8 mouse cellular contexts compared by ENCODE assay signal in the genomic region with DNA sequence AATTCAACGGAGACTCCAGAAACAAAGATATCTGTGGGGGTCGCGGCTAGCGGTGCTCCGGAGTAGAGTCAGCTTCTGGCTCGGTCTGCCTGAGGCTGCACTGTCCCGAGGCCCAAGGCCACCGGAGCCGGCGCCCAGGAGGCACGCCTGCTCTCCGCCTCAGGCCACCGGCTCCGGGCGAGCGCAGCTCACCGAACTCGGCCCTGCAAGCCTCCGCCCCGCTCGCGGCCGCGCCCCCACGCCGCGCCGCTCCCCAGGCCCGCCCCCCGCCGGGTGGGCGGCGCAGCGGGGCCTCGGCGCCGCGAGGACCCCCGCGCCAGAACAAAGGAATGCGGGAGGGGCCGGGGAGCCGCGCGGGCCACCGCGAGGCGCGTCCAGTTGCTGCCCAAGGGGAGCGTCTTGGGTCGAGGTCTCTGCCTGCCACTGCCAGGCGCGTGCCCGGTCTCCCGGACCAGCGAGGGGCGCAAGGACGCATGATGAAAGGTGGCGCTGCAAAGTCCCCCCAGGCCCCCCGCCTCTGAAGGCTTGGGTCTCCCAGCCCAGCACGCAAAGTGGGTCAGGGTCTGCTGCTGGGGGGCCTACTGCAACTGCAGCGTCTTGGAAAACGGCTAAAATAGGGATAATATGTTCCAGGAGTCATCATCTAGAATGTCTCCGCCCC. TPM values are rescaled to one million over a fixed set of nuclear protein-coding genes. Genes with fewer than 3 reads are reported as not detected.
DNase-seq lines count a peak whose midpoint lies in the region; ATAC-seq and TF ChIP-seq lines count a peak whose summit lies in the region.

No protein-coding gene starts in this region.

- intact Hi-C loops in heart, postnatal 10 days (cut with DNase I): no loop called here

- no peak for ATAC-seq in embryonic facial prominence, embryonic 13.5 days (ENCODE audit: insufficient number of reproducible peaks, insufficient read depth, low FRiP score, low TSS enrichment, low read depth)
- ATAC-seq in midbrain, embryonic 12.5 days (ENCODE audit: low FRiP score, low read depth): 0 out of 2 replicates have a peak, but pooled peaks have one; percentile 32
- ATAC-seq in stomach, postnatal 0 days (ENCODE audit: low FRiP score, low TSS enrichment): peak; percentile 5; the same call in 1 of the 2 replicates
- ATAC-seq in activated CD4-positive, CD25-positive, alpha-beta regulatory T cell, adult 4 months: no peak

- H3K4me3 ChIP-seq in CH12.LX (replicated peaks in 1 of 3; ENCODE audit: low read depth in 2 of 3, low read length in 2 of 3, poor library complexity in 1 of 3): peak overlapping the region; percentile 60 to 76 (median 74)
- peak overlapping the region; percentile 65 for H3K4me3 ChIP-seq in embryonic facial prominence, embryonic 13.5 days
- H3K4me3 ChIP-seq in midbrain, embryonic 12.5 days: peak overlapping the region; percentile 65
- H3K4me3 ChIP-seq in stomach, postnatal 0 days (ENCODE audit: low read depth, low read length): peak overlapping the region; percentile 59

- no peak for TF ChIP-seq EP300 in CH12.LX (IDR thresholded peaks at IDR 0.05; ENCODE audit: low read length)
- no peak for TF ChIP-seq EP300 in stomach, postnatal 0 days (optimal IDR thresholded peaks at IDR 0.05)

- H3K27ac ChIP-seq in CH12.LX (ENCODE audit: insufficient read depth, low read depth): peak overlapping the region; percentile 27; the same call in 1 of the 2 replicates
- H3K27ac ChIP-seq in embryonic facial prominence, embryonic 13.5 days: peak overlapping the region; percentile 83
- peak overlapping the region; percentile 86 for H3K27ac ChIP-seq in midbrain, embryonic 12.5 days (replicated peaks)
- H3K27ac ChIP-seq in stomach, postnatal 0 days (replicated peaks): peak overlapping the region; percentile 86

- in situ Hi-C loops in CH12.LX (cut with MboI; ENCODE audit: low pct_ligation_motif_present, low pct_unique_long_range_greater_than_20kb, low sequenced_read_pairs): loop anchor here (10.0 to 25.0 kb wide), 2 partner anchors 124 to 1141 kb away; a partner anchor contains a TSS

- no peak for DNase-seq in CH12.LX (ENCODE audit: extremely low read depth)
- peak; percentile 59 to 67 for DNase-seq in adrenal gland, adult 18-20 months (ENCODE audit: low spot score in 2 of 2)
- peak; percentile 58 to 66 for DNase-seq in heart, postnatal 10 days
- DNase-seq in kidney, postnatal 4 days: peak; percentile 66 to 77
- DNase-seq in stomach, postnatal 0 days (ENCODE audit: low spot score): peak; percentile 66

- TF ChIP-seq RAD21 in CH12.LX (IDR thresholded peaks at IDR 0.05; ENCODE audit: low read depth, low read length): no peak

- H3K79me2 ChIP-seq in CH12.LX (replicated peaks; ENCODE audit: control insufficient read depth, extremely low read depth, insufficient read depth, poor library complexity, severe bottlenecking): peaks cover 67% of the 10 kb centered on the region

- no peaks in the 10 kb centered on the region for H3K9me3 ChIP-seq in CH12.LX (replicated peaks; ENCODE audit: low read length)
- H3K9me3 ChIP-seq in embryonic facial prominence, embryonic 13.5 days: no peaks in the 10 kb centered on the region
- H3K9me3 ChIP-seq in midbrain, embryonic 12.5 days: no peaks in the 10 kb centered on the region
- H3K9me3 ChIP-seq in stomach, postnatal 0 days (ENCODE audit: control insufficient read depth, low read length): no peaks in the 10 kb centered on the region

- H3K27me3 ChIP-seq in CH12.LX (replicated peaks): no peaks in the 10 kb centered on the region
- H3K27me3 ChIP-seq in embryonic facial prominence, embryonic 13.5 days: peaks cover 8% of the 10 kb centered on the region; the same call in 1 of the 2 replicates
- peaks cover 36% of the 10 kb centered on the region for H3K27me3 ChIP-seq in midbrain, embryonic 12.5 days
- no peaks in the 10 kb centered on the region for H3K27me3 ChIP-seq in stomach, postnatal 0 days (ENCODE audit: control insufficient read depth, insufficient read depth, low read length)

- 1% methylated on average over 57 of the region's 64 CpGs for WGBS in embryonic facial prominence, embryonic 13.5 days
- WGBS in midbrain, embryonic 12.5 days: 2% methylated on average over 49 of the region's 64 CpGs
- WGBS in stomach, postnatal 0 days: under 1% methylated on average over 52 of the region's 64 CpGs

- peaks cover 13 to 44% of the 10 kb centered on the region in 2 experiments for H3K4me1 ChIP-seq in CH12.LX (ENCODE audit: control insufficient read depth in 1 of 2, insufficient read depth in 2 of 2)
- H3K4me1 ChIP-seq in embryonic facial prominence, embryonic 13.5 days: peaks cover 39% of the 10 kb centered on the region
- peaks cover 40% of the 10 kb centered on the region for H3K4me1 ChIP-seq in midbrain, embryonic 12.5 days
- peaks cover 13% of the 10 kb centered on the region; the same call in 1 of the 2 replicates for H3K4me1 ChIP-seq in stomach, postnatal 0 days (replicated peaks; ENCODE audit: control insufficient read depth, insufficient read depth)

- dilution Hi-C loops in CH12.LX (cut with MboI; ENCODE audit: extremely low pct_ligation_motif_present, extremely low pct_unique_long_range_greater_than_20kb, low sequenced_read_pairs): no loop called here

- no peak for TF ChIP-seq POLR2A in CH12.LX (IDR thresholded peaks at IDR 0.05; ENCODE audit: low read depth, low read length)

- TF ChIP-seq CTCF in CH12.LX (conservative IDR thresholded peaks at IDR 0.05 in 1 of 2, IDR thresholded peaks at IDR 0.05 in 1 of 2; ENCODE audit: low read depth in 2 of 2, low read length in 2 of 2): peak in 1 of 2 experiments; percentile 9; a peak in 1 of 4 replicates
- no peak for TF ChIP-seq CTCF in stomach, postnatal 0 days (IDR thresholded peaks at IDR 0.05; ENCODE audit: low read depth)

- H3K36me3 ChIP-seq in CH12.LX (replicated peaks in 1 of 2; ENCODE audit: control insufficient read depth in 1 of 2, insufficient read depth in 1 of 2, low read length in 1 of 2): peaks cover 2 to 25% of the 10 kb centered on the region in 2 experiments
- H3K36me3 ChIP-seq in embryonic facial prominence, embryonic 13.5 days: no peaks in the 10 kb centered on the region
- H3K36me3 ChIP-seq in midbrain, embryonic 12.5 days: no peaks in the 10 kb centered on the region
- no peaks in the 10 kb centered on the region for H3K36me3 ChIP-seq in stomach, postnatal 0 days (ENCODE audit: control insufficient read depth, insufficient read depth, low read length)

- H3K4me2 ChIP-seq in CH12.LX (ENCODE audit: insufficient read depth, low read depth, poor library complexity, severe bottlenecking): peak overlapping the region; percentile 58; the same call in 1 of the 2 replicates
- H3K4me2 ChIP-seq in embryonic facial prominence, embryonic 13.5 days: peak overlapping the region; percentile 97
- peak overlapping the region; percentile 96 for H3K4me2 ChIP-seq in midbrain, embryonic 12.5 days (replicated peaks)
- peak overlapping the region; percentile 96 for H3K4me2 ChIP-seq in stomach, postnatal 0 days (replicated peaks; ENCODE audit: low read depth)

- peak overlapping the region; percentile 90 for H3K9ac ChIP-seq in CH12.LX (ENCODE audit: insufficient read depth, low read depth)
- peak overlapping the region; percentile 87 for H3K9ac ChIP-seq in embryonic facial prominence, embryonic 13.5 days
- peak overlapping the region; percentile 83 for H3K9ac ChIP-seq in midbrain, embryonic 12.5 days (replicated peaks)
- peak overlapping the region; percentile 74 for H3K9ac ChIP-seq in stomach, postnatal 0 days (ENCODE audit: low read length)

TF ChIP-seq in CH12.LX, 34 proteins besides CTCF, POLR2A, EP300 and RAD21 (continues in another document):
- TF ChIP-seq MAX (IDR thresholded peaks at IDR 0.05; ENCODE audit: low read length) (no peak), USF1 (IDR thresholded peaks at IDR 0.05; ENCODE audit: low read depth, low read length) (no peak), TBP (conservative IDR thresholded peaks at IDR 0.05; ENCODE audit: low read depth, low read length) (no peak), BHLHE40 (IDR thresholded peaks at IDR 0.05; ENCODE audit: low read depth, low read length) (0 out of 2 replicates have a peak, but pooled peaks have one; percentile 9), E2F4 (IDR thresholded peaks at IDR 0.05; ENCODE audit: insufficient replicate concordance, low read depth, low read length) (no peak), ZKSCAN1 (IDR thresholded peaks at IDR 0.05; ENCODE audit: borderline replicate concordance, low read depth, low read length) (no peak), CHD1 (IDR thresholded peaks at IDR 0.05; ENCODE audit: low read depth, low read length) (0 out of 2 replicates have a peak, but pooled peaks have one; percentile 10), KAT2A (IDR thresholded peaks at IDR 0.05; ENCODE audit: insufficient replicate concordance, low read length) (no peak), RCOR1 (conservative IDR thresholded peaks at IDR 0.05; ENCODE audit: low read depth, low read length) (no peak), MEF2A (IDR thresholded peaks at IDR 0.05; ENCODE audit: borderline replicate concordance, low read depth, low read length) (no peak), MXI1 (IDR thresholded peaks at IDR 0.05; ENCODE audit: low read depth, low read length) (peak; percentile 57; the same call in 1 of the 2 replicates), PAX5 (IDR thresholded peaks at IDR 0.05; ENCODE audit: low read length) (no peak)

RNA-seq across cellular contexts. Expression of a gene that starts 2.4 kb away (rescaled TPM):
- total RNA-seq in CH12.LX (2012; rRNA removed) (24.4 and 30.0 TPM in 2 replicates), CH12.LX (2014; rRNA removed) (23.5 and 27.8 TPM in 2 replicates)
- 34.5 and 34.6 TPM in 2 replicates for polyA plus RNA-seq in CH12.LX (2012; ENCODE audit: insufficient read length, low read depth)
- total RNA-seq in adrenal gland, adult 18-20 months (2021): 10 to 100 TPM; 54.5 to 54.7 TPM
- 35.2 and 37.7 TPM in 2 replicates for polyA plus RNA-seq in embryonic facial prominence, embryonic 13.5 days (2015; fragmentation: Nextera tagmentation; extraction: Ambion mirVana)
- total RNA-seq in heart, postnatal 10 days (2021): 10 to 100 TPM; 27.3 to 27.9 TPM
- 28.2 and 28.5 TPM in 2 replicates for polyA plus RNA-seq in midbrain, embryonic 12.5 days (2016; fragmentation: Nextera tagmentation; extraction: Ambion mirVana)
- 14.4 and 16.4 TPM in 2 replicates for polyA plus RNA-seq in stomach, postnatal 0 days (2015; fragmentation: Nextera tagmentation; extraction: Ambion mirVana)
- 1 to 10 TPM; 3.7 to 4.2 TPM for polyA plus RNA-seq in activated CD4-positive, CD25-positive, alpha-beta regulatory T cell, adult 4 months (2017; shearing (Covaris generic))

RNA-seq across cellular contexts. Expression of a gene that starts 49.0 kb away (rescaled TPM):
- 59.6 and 74.1 TPM in 2 replicates for total RNA-seq in CH12.LX (2012; rRNA removed)
- 68.5 and 74.6 TPM in 2 replicates for total RNA-seq in CH12.LX (2014; rRNA removed)
- 191 and 193 TPM in 2 replicates for polyA plus RNA-seq in CH12.LX (2012; ENCODE audit: insufficient read length, low read depth)
- 100 to 1,000 TPM; 126 to 138 TPM for total RNA-seq in adrenal gland, adult 18-20 months (2021)
- 46.4 and 53.9 TPM in 2 replicates for polyA plus RNA-seq in embryonic facial prominence, embryonic 13.5 days (2015; fragmentation: Nextera tagmentation; extraction: Ambion mirVana)
- total RNA-seq in heart, postnatal 10 days (2021): 10 to 100 TPM; 74.1 to 75.8 TPM
- polyA plus RNA-seq in midbrain, embryonic 12.5 days (2016; fragmentation: Nextera tagmentation; extraction: Ambion mirVana): 46.2 and 48.0 TPM in 2 replicates
- polyA plus RNA-seq in stomach, postnatal 0 days (2015; fragmentation: Nextera tagmentation; extraction: Ambion mirVana): 41.4 and 47.8 TPM in 2 replicates
- polyA plus RNA-seq in activated CD4-positive, CD25-positive, alpha-beta regulatory T cell, adult 4 months (2017; shearing (Covaris generic)): 10 to 100 TPM; 30.0 to 34.8 TPM

Comparison
In these comparisons a context has a peak if more than half of its experiments do, and no peak if none do; other contexts are left out.
1. H3K27ac ChIP-seq: peak in every context shown above with its lines; median percentile 86 in midbrain, embryonic 12.5 days; 86 in stomach, postnatal 0 days; 83 in embryonic facial prominence, embryonic 13.5 days; 27 in CH12.LX.
2. ATAC-seq: peak in midbrain, embryonic 12.5 days (single experiment) and stomach, postnatal 0 days (single experiment); none in embryonic facial prominence, embryonic 13.5 days (single experiment) and activated CD4-positive, CD25-positive, alpha-beta regulatory T cell, adult 4 months (single experiment).
3. Peak in every context shown above with its lines, with median percentiles within 50 percentile points of each other: H3K4me2 ChIP-seq, H3K4me3 ChIP-seq and H3K9ac ChIP-seq.